Mouse (Mus musculus) MEL (cell line): ENCODE results near the gene Morc3. TPM values are rescaled to one million over a fixed set of nuclear protein-coding genes. Genes with fewer than 3 reads are reported as not detected.
A peak's percentile ranks its signal among the peaks of the same experiment; 100 is the strongest.

Experiments
- DNase-seq: peaks from one replicate; pipeline ENCODE4 v3.0.0; 2011; ENCODE audit warnings: low read depth, low spot score
- H3K27ac ChIP-seq: 2 replicates; pipeline ENCODE4 v1.5.1; 2012; ENCODE audit warnings: low read depth, mild to moderate bottlenecking, control low read depth, low read length, moderate library complexity; ENCODE audit not compliant: control insufficient read depth
- H3K27me3 ChIP-seq, 2 experiments: fragments of 150-350 bp in 1 of 2; sonication (generic) in 1 of 2; 2 replicates each; pipeline ENCODE4 v1.6.1; 2012; ENCODE audit warnings: low read length in 2 of 2, mild to moderate bottlenecking in 2 of 2, improper control_type of control experiment in 1 of 2, moderate library complexity in 1 of 2; ENCODE audit not compliant: insufficient read depth in 2 of 2, control insufficient read depth in 1 of 2
- H3K36me3 ChIP-seq, 2 experiments: 2 replicates each; pipeline ENCODE4 v1.6.1; 2012 to 2014; ENCODE audit warnings: low read length in 2 of 2, improper control_type of control experiment in 1 of 2, inconsistent platforms in 1 of 2, mild to moderate bottlenecking in 1 of 2; ENCODE audit not compliant: insufficient read depth in 2 of 2, control insufficient read depth in 1 of 2
- H3K4me1 ChIP-seq, 2 experiments: fragments of 150-350 bp in 1 of 2; sonication (generic) in 1 of 2; 2 replicates each; pipeline ENCODE4 v1.6.1; 2012; ENCODE audit warnings: low read length in 2 of 2, improper control_type of control experiment in 1 of 2, mild to moderate bottlenecking in 1 of 2; ENCODE audit not compliant: insufficient read depth in 2 of 2, control insufficient read depth in 1 of 2
- H3K4me3 ChIP-seq, 2 experiments: fragments of 150-350 bp in 1 of 2; sonication (generic) in 1 of 2; 2 replicates each; pipeline ENCODE4 v1.5.1; 2012; ENCODE audit warnings: low read depth in 2 of 2, low read length in 2 of 2, mild to moderate bottlenecking in 2 of 2, moderate library complexity in 2 of 2, control low read depth in 1 of 2, improper control_type of control experiment in 1 of 2; ENCODE audit not compliant: control insufficient read depth in 1 of 2, insufficient read depth in 1 of 2
- H3K79me2 ChIP-seq: 2 replicates; pipeline ENCODE4 v1.6.1; 2012; ENCODE audit warnings: mild to moderate bottlenecking, low read length, moderate library complexity; ENCODE audit not compliant: control insufficient read depth, poor library complexity, insufficient read depth
- H3K9ac ChIP-seq: 2 replicates; pipeline ENCODE4 v1.6.1; 2012; ENCODE audit warnings: low read depth, mild to moderate bottlenecking, control low read depth, low read length, moderate library complexity; ENCODE audit not compliant: control insufficient read depth, poor library complexity, severe bottlenecking
- H3K9me3 ChIP-seq: fragments of 150-350 bp; sonication (generic); replicated peaks from 2 replicates; pipeline ENCODE4 v1.6.1; 2012; ENCODE audit warnings: mild to moderate bottlenecking, low read length, improper control_type of control experiment, moderate library complexity; ENCODE audit not compliant: insufficient read depth
- CHD1 ChIP-seq: IDR thresholded peaks from 2 replicates; pipeline ENCODE4 v1.6.1; 2012; ENCODE audit warnings: low read depth, mild to moderate bottlenecking, inconsistent platforms, low read length, improper control_type of control experiment
- CHD2 ChIP-seq: IDR thresholded peaks from 2 replicates; pipeline ENCODE4 v1.6.1; 2011; ENCODE audit warnings: low read length, improper control_type of control experiment
- CTCF ChIP-seq, 3 experiments: IDR thresholded peaks in 2 of 3; conservative IDR thresholded peaks in 1 of 3; 2 replicates each; pipeline ENCODE4 v1.5.1; 2011 to 2012; ENCODE audit warnings: low read length in 3 of 3, low read depth in 2 of 3, mild to moderate bottlenecking in 2 of 3, improper control_type of control experiment in 1 of 3, inconsistent platforms in 1 of 3, mixed read lengths in 1 of 3, moderate library complexity in 1 of 3; ENCODE audit not compliant: control insufficient read depth in 1 of 3, insufficient read depth in 1 of 3, poor library complexity in 1 of 3, severe bottlenecking in 1 of 3
- E2F4 ChIP-seq: IDR thresholded peaks from 2 replicates; pipeline ENCODE4 v1.6.1; 2011; ENCODE audit warnings: low read depth, low read length, improper control_type of control experiment, borderline replicate concordance
- ELF1 ChIP-seq: IDR thresholded peaks from 2 replicates; pipeline ENCODE4 v1.6.1; 2014; ENCODE audit warnings: low read depth, mild to moderate bottlenecking, inconsistent platforms, low read length, improper control_type of control experiment, moderate library complexity
- EP300 ChIP-seq, 2 experiments: IDR thresholded peaks; 2 replicates each; pipeline ENCODE4 v1.6.1; 2011; ENCODE audit warnings: improper control_type of control experiment in 2 of 2, low read length in 2 of 2, low read depth in 1 of 2, mild to moderate bottlenecking in 1 of 2
- ETS1 ChIP-seq: IDR thresholded peaks from 2 replicates; pipeline ENCODE4 v1.6.1; 2012; ENCODE audit warnings: low read depth, mild to moderate bottlenecking, inconsistent platforms, low read length, improper control_type of control experiment, moderate library complexity
- JUND ChIP-seq: IDR thresholded peaks from 2 replicates; pipeline ENCODE4 v1.6.1; 2011; ENCODE audit warnings: low read depth, mild to moderate bottlenecking, improper control_type of control experiment, low read length
- MAFK ChIP-seq: IDR thresholded peaks from 2 replicates; pipeline ENCODE4 v1.6.1; 2011; ENCODE audit warnings: low read depth, mild to moderate bottlenecking, low read length, improper control_type of control experiment, borderline replicate concordance
- MEF2A ChIP-seq: IDR thresholded peaks from 2 replicates; pipeline ENCODE4 v1.6.1; 2014; ENCODE audit warnings: low read depth, mild to moderate bottlenecking, inconsistent platforms, low read length, improper control_type of control experiment; ENCODE audit not compliant: poor library complexity, insufficient replicate concordance, severe bottlenecking; ENCODE audit errors: extremely low read depth
- MXI1 ChIP-seq: IDR thresholded peaks from 2 replicates; pipeline ENCODE4 v1.6.1; 2011; ENCODE audit warnings: mild to moderate bottlenecking, low read depth, low read length, improper control_type of control experiment
- MYB ChIP-seq: IDR thresholded peaks from 2 replicates; pipeline ENCODE4 v1.6.1; 2011; ENCODE audit warnings: mild to moderate bottlenecking, low read depth, low read length, improper control_type of control experiment
- MYC ChIP-seq: IDR thresholded peaks from 2 replicates; pipeline ENCODE4 v1.6.1; 2011; ENCODE audit warnings: low read depth, mild to moderate bottlenecking, low read length, improper control_type of control experiment, moderate library complexity
- NELFE ChIP-seq: IDR thresholded peaks from 2 replicates; pipeline ENCODE4 v1.6.1; 2011; ENCODE audit warnings: low read depth, low read length, improper control_type of control experiment
- NRF1 ChIP-seq: IDR thresholded peaks from 2 replicates; pipeline ENCODE4 v1.6.1; 2014; ENCODE audit warnings: low read depth, mild to moderate bottlenecking, inconsistent platforms, low read length, improper control_type of control experiment, moderate library complexity; ENCODE audit not compliant: poor library complexity, insufficient read depth, severe bottlenecking
- POLR2A ChIP-seq, 2 experiments: IDR thresholded peaks; 2 replicates each; pipeline ENCODE4 v1.6.1; 2011 to 2012; ENCODE audit warnings: low read length in 2 of 2, mild to moderate bottlenecking in 2 of 2, control low read depth in 1 of 2, improper control_type of control experiment in 1 of 2, low read depth in 1 of 2, moderate library complexity in 1 of 2; ENCODE audit not compliant: control insufficient read depth in 1 of 2, insufficient read depth in 1 of 2, poor library complexity in 1 of 2
- POLR2AphosphoS2 ChIP-seq: IDR thresholded peaks from 2 replicates; pipeline ENCODE4 v1.6.1; 2011; ENCODE audit warnings: low read length, improper control_type of control experiment
- POLR2AphosphoS5 ChIP-seq: IDR thresholded peaks from 2 replicates; pipeline ENCODE4 v1.6.1; 2012; ENCODE audit warnings: low read depth, borderline replicate concordance, mild to moderate bottlenecking, inconsistent platforms, low read length, moderate library complexity, mixed read lengths
- SIN3A ChIP-seq: IDR thresholded peaks from 2 replicates; pipeline ENCODE4 v1.6.1; 2012; ENCODE audit warnings: low read length, improper control_type of control experiment, inconsistent platforms
- UBTF ChIP-seq: IDR thresholded peaks from 2 replicates; pipeline ENCODE4 v1.6.1; 2012; ENCODE audit warnings: low read depth, mild to moderate bottlenecking, inconsistent platforms, low read length, improper control_type of control experiment, moderate library complexity, borderline replicate concordance; ENCODE audit not compliant: insufficient read depth
- USF1 ChIP-seq: IDR thresholded peaks from 2 replicates; pipeline ENCODE4 v1.6.1; 2014; ENCODE audit warnings: low read depth, mild to moderate bottlenecking, inconsistent platforms, low read length, improper control_type of control experiment, moderate library complexity
- USF2 ChIP-seq, 2 experiments: IDR thresholded peaks; 2 replicates each; pipeline ENCODE4 v1.6.1; 2011 to 2012; ENCODE audit warnings: improper control_type of control experiment in 2 of 2, low read length in 2 of 2, borderline replicate concordance in 1 of 2, inconsistent platforms in 1 of 2, low read depth in 1 of 2, mild to moderate bottlenecking in 1 of 2; ENCODE audit not compliant: insufficient read depth in 1 of 2
- ZC3H11A ChIP-seq: IDR thresholded peaks from 2 replicates; pipeline ENCODE4 v1.6.1; 2012; ENCODE audit warnings: low read depth, mild to moderate bottlenecking, inconsistent platforms, low read length, improper control_type of control experiment
- ZKSCAN1 ChIP-seq: IDR thresholded peaks from 2 replicates; pipeline ENCODE4 v1.6.1; 2012; ENCODE audit warnings: low read depth, mild to moderate bottlenecking, inconsistent platforms, low read length, improper control_type of control experiment, moderate library complexity
- ZNF384 ChIP-seq: IDR thresholded peaks from 2 replicates; pipeline ENCODE4 v1.6.1; 2012; ENCODE audit warnings: low read depth, mild to moderate bottlenecking, inconsistent platforms, low read length, improper control_type of control experiment
- polyA plus RNA-seq, 2 experiments: library from polyadenylated mRNA; stranded (reverse) in 1 of 2; unstranded in 1 of 2; fragments of >175 nt in 1 of 2; fragments of >200 nt in 1 of 2; gene quantifications; 2 replicates each; pipeline versions ENCODE4 v1.2.1 to v1.2.4; 2012; ENCODE audit warnings: low replicate concordance in 2 of 2, low read depth in 1 of 2; ENCODE audit not compliant: insufficient read length in 2 of 2, insufficient read depth in 1 of 2, missing spikeins in 1 of 2
- total RNA-seq: library from RNA; depleted of rRNA; stranded (reverse); fragments of 300-350 nt; gene quantifications from 2 replicates; pipeline ENCODE4 v1.2.3, GENCODE M21; 2012

Morc3 gene
- total and polyA plus RNA-seq, 3 experiments: 23.3 to 276 (median 39.1) TPM

- no peak for TF ChIP-seq POLR2AphosphoS2
- TF ChIP-seq MAFK: no peak
- peak; percentile 63 for TF ChIP-seq USF1
- TF ChIP-seq EP300 (IDR thresholded peaks at IDR 0.05; ENCODE audit: low read depth in 1 of 2, low read length in 2 of 2): peak; percentile 70 to 81
- TF ChIP-seq JUND: no peak
- TF ChIP-seq NRF1: no peak
- no peak for TF ChIP-seq UBTF
- TF ChIP-seq MYC: no peak
- no peak for TF ChIP-seq CTCF (IDR thresholded peaks at IDR 0.05 in 2 of 3, conservative IDR thresholded peaks at IDR 0.05 in 1 of 3; ENCODE audit: control insufficient read depth in 1 of 3, insufficient read depth in 1 of 3, low read depth in 2 of 3, low read length in 3 of 3, poor library complexity in 1 of 3, severe bottlenecking in 1 of 3)
- TF ChIP-seq SIN3A: no peak; the same call in 1 of the 2 replicates
- TF ChIP-seq ZKSCAN1: no peak
- no peak for TF ChIP-seq USF2 (IDR thresholded peaks at IDR 0.05; ENCODE audit: borderline replicate concordance in 1 of 2, insufficient read depth in 1 of 2, low read depth in 1 of 2, low read length in 2 of 2)
- no peak for TF ChIP-seq ZC3H11A
- no peak for TF ChIP-seq MXI1
- no peak for TF ChIP-seq ELF1
- TF ChIP-seq CHD2: no peak
Measured at GRCm38 (mm10) chr16:93910735-93911665, 79.1 kb downstream of the Morc3 start (continued).

DNA sequence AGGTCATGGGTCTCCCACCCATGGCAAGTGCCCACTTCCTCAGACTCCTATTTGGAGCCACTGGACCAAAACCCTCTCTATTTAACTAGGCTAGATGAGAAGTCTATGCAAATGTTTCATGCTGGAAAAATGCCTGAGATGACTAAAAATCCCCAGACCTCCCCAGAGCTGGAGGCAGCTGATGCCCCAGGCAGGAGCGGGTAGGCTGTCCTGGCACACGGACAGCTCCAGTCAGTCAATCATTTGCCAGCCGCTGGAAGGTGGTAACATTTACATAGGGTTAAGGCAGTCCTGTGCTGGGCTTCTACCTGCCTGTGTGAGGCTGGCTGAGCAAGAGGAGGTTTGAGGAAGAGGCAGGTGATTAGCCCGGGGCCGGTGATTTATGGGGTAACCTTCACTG, 80.2 kb downstream of the Morc3 start:
- Histone ChIP-seq H3K36me3 (peaks cover 0 to 21% of the 10 kb centered on the region in 2 experiments; a peak in 2 of 4 replicates), H3K27me3 (no peaks in the 10 kb centered on the region), H3K4me3 (no peak overlapping the region), H3K27ac (no peak overlapping the region), H3K9me3 (no peaks in the 10 kb centered on the region), H3K4me1 (peaks cover 11 to 30% of the 10 kb centered on the region in 2 experiments), H3K9ac (no peak overlapping the region), H3K79me2 (no peaks in the 10 kb centered on the region)
- DNase-seq: no peak
- TF ChIP-seq USF1 (no peak), MYB (no peak), MEF2A (no peak), NELFE (no peak), CHD2 (no peak), CTCF (IDR thresholded peaks at IDR 0.05 in 2 of 3, conservative IDR thresholded peaks at IDR 0.05 in 1 of 3; ENCODE audit: control insufficient read depth in 1 of 3, insufficient read depth in 1 of 3, low read depth in 2 of 3, low read length in 3 of 3, poor library complexity in 1 of 3, severe bottlenecking in 1 of 3) (no peak), JUND (no peak), CHD1 (no peak), MYC (no peak), POLR2AphosphoS5 (no peak), POLR2A (IDR thresholded peaks at IDR 0.05; ENCODE audit: control insufficient read depth in 1 of 2, insufficient read depth in 1 of 2, low read depth in 1 of 2, low read length in 2 of 2, poor library complexity in 1 of 2) (no peak), UBTF (no peak), ETS1 (no peak), ZNF384 (no peak), E2F4 (no peak)
